Mouse (Mus musculus): ENCODE data around the gene Grip2. TPM values are rescaled to one million over a fixed set of nuclear protein-coding genes. Genes with fewer than 3 reads are reported as not detected.

Grip2 gene
- total RNA-seq, 2 experiments from 2014 or later = not detected

DNA sequence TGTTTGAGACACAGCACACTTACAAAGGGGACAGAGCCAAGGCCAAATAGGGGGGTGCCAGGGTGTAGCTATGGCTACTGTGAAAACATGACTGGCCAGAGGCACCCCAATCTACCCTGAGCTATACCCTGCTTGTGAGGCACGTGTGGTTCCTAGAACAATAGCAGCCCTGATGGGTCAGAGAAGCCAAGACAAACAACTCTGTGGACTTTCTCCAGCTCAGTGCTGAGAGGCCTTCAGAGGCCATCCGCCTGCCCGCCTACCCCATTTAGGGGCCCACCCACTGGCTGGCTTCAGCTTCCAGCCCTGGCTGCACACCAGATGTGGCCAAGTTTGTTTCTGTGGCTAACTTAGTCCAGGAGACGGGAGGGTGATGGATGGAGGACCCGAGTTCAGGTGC, 90.6 kb downstream of the Grip2 start:
- no peak for ATAC-seq (replicated peaks; ENCODE audit: poor library complexity)

DNA sequence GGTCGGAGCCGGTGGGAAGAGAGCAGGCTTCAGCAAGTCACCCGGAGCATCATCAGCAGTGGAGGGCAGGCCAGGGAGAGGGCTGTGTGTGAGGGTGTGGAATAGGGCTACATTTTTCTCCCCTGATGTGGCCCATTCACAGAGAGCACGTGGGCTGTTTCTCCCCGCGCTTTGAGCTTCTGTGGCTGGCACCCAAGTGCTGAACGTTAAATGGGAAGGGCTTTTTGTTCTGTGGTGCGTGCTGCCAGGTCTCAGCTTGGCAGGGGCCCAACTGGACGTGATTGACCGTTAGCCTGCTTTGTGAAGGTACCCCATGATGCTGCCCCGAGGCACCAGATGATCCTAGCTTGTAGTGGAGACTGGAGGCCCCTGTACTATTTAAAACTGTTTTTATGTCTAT, 94.9 kb downstream of the Grip2 start:
- no peak for ATAC-seq (replicated peaks; ENCODE audit: poor library complexity)

DNA sequence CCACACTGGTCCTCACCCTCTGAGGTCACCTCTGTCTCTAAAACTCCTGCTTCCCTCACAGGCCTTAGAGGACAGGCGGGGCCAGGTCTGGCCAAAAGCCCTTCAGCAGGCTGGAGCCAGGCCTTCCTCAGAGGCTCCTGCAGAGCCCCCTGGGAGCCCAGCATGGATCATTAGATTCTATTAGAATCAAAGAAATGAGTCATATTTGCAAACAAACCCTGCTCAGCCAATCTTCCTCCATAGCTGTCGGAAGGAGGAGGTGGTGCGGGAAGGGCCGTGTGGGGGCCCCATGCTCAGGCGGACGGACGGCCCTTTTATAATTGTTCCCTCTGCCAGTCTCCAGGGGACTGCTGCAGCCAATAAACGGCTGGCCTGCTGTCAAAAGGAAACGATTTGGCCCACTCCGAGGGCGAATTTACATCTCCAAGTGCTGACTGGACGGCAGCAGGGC, 97.3 kb downstream of the Grip2 start:
- no peak for ATAC-seq (replicated peaks; ENCODE audit: poor library complexity)

DNA sequence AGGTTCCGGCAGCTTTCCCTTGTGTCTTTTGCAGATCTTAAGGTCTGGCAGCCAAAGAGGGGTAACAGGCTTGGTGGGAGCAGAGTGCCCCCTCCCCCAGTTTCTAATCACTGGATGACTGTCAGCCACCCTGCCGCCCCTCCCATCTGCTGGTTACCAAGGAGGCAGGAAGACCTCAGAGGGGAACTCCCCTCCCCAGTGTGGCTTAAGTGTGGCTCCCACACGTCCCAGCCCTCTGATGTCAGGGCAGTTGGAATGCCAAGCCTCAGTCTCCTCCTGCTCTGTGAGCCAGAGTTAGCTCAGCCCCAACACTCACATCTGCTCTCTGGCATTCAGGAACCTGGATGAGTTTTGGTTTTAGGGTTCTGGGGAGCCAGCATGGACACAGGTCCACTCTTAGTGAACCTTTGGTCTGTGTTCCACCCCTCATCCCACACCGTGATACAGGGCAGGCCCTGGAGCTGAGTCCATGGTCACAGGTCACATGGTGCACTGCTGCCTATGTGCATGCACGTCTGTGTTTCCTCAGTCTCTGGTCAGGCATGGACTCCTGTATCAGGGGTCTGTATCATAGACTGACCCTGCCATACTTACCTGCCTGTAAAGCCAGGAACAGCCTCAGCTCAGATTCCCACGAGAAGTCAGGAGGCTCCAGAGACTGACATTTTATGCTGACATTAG, 98.0 kb downstream of the Grip2 start:
- ATAC-seq (replicated peaks; ENCODE audit: poor library complexity) = no peak

DNA sequence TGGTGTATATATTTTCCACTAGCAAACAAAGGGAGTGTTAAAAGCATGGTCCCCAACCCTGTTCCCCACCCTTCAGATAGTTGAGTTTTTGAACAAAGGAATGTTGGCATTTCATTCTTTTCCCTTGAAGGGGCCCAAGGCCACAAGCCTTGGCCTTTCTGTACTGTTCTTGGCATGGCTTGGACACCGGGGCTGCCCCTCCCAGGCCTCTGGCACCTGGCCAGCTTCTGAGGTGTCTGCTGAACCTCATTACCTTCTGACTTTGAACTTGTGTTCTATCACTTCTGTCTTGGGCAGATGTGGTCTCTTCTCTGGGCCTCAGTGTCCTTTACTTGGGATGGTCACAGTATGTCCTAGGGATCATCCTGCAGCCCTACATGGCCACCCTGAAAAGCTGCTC, 99.7 kb downstream of the Grip2 start:
- ATAC-seq (replicated peaks; ENCODE audit: poor library complexity) = no peak

DNA sequence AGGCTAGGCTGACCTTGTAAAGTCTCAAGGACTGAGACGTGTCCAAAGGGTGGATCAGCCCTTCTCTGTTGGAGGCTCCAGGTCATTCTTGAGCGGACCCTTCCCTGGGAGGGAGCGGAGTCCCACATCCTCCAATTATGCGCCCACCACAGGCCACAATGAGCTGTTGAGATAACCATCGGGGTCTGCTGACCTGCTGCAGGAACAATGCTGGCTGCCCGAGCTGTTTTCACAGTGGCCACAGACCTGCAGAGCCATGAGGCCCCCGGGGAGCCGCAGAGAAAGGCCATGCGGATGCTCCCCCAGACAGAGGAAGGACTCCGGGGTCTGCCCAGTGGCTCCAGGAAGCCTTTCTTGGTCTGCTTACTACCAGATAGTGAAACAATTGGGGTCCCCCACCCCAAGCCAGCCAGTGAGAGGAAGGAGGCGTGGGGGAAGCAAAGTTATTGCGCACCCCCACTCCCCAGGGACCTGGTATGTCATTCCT, 105.8 kb downstream of the Grip2 start:
- ATAC-seq (replicated peaks; ENCODE audit: poor library complexity) = no peak

DNA sequence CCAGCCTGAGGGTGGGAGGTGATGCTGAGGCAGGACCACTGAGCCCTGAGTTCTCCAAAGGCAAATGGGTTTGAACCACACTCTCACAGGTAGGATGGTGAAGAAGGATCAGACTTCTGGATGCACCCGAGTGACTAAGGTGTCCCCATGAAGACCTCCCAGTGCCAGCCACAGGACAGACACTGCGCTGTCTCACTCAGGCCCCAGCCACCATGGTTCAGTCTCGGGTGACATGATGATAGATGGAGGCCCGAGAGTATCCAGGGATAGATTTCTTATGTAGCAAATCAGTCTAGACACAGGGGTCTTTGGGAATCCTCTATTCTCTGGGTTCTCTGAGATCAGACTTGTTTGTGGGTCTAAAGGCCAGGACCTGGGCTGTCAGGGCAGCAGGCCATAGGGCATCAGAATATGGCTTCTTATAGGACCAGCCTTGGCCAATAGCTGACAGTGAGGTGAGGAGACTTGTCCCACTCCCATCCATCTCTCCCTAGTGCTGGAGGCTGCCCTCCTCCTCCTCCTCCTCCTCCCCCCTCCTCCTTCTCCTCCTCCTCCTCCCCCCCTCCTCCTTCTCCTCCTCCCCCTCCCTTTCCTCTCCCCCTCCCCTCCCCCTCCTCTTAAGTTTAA, 106.3 kb downstream of the Grip2 start:
- no peak for ATAC-seq (replicated peaks; ENCODE audit: poor library complexity)

DNA sequence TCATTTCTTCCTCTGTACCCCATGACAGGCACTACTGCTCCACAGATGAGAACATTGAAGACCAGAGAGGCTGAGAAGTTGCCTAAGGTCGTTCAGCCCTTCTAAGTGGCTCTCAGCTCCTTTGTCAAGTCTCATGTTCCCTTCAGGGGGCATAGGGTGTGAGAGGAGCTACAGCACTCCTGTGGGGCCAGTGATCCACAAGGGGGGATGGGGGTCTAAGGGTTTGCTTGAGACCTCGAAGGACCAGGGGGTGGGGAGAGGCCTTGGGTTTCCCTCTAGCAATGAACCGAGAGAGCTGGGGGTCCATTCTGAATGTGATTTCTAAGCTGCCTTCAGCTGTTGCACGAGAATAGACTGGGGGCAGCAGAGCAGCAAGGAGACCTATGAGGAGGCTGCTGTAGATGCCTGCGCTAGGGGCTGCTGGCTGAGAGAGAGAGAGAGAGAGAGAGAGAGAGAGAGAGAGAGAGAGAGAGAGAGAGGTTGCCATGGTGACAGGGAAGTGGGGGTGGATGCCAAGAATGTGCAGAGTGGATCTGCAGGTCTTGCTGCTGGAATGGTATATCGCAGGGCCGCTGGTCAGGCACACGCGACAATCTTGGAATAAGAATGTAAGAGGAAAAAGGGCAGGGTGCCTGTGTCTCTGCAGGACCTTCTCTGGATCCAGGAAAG, 107.1 kb downstream of the Grip2 start:
- ATAC-seq (replicated peaks; ENCODE audit: poor library complexity) = no peak

DNA sequence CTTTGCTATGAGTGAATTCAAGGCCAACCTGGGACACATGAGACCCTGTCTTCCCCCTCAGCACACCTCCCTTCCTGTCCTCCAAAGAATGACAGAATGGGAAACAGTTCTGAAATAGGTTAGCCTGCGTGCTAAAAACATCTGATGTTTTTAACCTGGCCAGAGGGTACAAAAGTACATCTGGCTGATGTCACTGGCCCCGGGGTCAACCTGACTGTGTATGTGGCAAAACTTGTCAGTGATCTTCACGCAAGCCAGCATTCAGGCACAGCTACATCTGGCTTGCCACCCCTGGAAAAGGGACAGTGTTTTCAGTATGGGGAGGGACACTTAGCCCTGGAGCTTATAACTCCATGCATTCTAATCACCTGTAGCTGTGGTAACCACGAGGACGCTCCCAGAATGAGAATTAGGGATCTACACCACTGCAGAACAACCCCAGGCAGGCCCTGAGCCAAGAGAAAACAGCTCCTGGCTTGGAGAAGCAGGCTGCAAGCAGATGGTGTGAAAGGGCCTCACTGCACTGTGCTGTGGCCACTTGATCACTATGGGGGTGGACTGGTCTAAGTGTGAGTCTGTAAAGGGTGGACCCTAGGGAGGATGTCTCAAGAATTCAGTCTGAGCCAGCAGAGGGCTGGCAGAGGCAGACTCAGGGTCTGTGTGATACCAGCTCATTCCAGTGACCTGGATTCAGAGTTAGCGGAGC, 107.9 kb downstream of the Grip2 start:
- no peak for ATAC-seq (replicated peaks; ENCODE audit: poor library complexity)

DNA sequence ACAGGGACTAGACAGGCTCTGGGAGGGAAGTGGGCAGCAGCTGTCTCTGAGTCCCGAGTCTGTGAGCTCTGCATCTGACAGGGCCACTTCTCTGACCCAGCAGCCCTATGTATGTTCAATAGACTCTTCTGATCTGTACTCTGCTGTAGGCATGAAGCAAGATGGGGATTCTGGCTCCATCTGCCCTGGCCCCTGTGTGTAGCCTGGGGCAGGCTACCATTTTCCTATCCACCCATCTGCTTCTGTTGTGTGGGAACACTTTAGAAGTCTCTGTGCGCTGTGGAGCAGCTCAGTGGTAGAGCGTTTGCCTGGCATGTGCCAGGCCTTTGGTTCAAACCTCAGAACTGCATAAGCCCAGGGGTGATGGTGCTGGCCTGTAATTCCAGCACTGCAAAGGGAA, 108.4 kb downstream of the Grip2 start:
- ATAC-seq (replicated peaks; ENCODE audit: poor library complexity) = no peak

DNA sequence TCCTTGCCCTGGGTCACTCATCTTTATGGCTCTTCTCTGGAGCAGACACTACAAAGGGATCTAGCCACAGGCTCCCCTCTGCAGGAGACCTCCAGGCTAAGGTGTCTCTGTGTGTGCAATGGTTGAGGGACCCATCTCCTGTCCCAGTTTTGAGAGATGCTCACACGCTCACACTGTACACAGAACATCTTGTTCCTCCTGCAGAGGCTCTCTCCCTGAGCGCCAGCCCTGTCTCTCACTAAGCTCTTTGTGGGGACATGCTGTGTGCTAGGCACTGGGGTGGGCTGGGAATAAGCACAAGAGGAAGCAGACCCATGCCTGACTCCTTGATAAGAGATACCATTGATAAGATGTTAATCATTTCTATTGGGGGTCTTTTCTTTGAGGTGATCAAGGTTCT, 109.0 kb downstream of the Grip2 start:
- ATAC-seq (replicated peaks; ENCODE audit: poor library complexity) = no peak

DNA sequence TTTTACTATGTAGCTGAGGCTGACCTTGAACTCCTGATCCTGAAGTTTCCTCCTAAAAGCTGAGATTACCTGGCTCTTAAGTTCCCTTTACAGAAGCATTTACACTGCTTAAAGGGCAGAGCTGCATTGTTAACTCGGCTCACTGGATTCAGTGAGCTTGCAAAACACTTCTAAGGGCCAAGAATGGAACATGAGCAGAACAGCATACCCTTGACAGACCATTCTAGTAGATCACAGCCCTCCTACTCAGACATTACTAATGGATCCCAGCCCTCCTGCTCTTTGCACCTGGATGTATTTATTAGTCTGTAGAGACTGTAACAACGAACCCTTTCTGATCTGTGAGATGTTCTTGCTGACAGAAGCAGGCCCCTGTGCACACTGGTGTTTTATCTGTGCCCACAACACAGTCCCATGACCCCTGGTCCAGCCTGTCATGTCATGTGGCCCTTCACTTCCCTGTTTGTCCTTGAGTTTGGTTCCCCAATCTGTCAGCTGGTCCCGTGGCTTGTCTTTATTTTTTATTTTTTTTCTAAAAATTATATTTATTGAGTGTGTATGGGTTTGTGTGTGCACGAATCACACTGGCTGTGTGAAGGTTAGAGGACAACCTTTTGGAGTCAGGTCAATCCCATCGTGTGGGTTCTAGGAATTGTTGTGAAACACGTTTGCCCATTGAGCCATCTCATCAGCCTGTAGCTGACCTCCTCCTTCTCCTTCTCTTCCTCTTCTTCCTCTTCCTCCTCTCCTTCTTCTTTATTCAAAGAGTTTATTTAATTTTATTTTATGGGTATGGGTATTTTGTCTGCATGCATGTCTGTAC, 110.9 kb downstream of the Grip2 start:
- peak; percentile 48 for ATAC-seq (replicated peaks; ENCODE audit: poor library complexity)

DNA sequence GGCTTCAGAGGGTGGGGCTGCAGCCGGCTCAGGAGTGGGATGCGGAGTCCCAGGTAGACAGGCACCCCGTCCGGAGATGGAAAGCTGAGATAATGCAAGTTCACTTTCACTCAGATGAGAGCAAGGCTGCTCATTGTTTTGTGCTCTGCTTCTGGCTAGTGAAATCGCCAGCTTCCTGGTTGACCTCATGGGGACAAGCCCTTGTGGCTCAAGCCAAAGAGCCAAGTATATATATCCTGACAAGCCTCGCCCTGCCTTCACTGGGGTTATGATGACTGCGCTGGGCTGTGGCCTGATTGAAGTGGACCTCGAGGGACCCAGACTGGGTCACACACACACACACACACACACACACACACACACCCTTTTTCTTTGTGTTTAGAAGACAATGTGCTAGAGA, 112.0 kb downstream of the Grip2 start:
- ATAC-seq (replicated peaks; ENCODE audit: poor library complexity) = no peak

DNA sequence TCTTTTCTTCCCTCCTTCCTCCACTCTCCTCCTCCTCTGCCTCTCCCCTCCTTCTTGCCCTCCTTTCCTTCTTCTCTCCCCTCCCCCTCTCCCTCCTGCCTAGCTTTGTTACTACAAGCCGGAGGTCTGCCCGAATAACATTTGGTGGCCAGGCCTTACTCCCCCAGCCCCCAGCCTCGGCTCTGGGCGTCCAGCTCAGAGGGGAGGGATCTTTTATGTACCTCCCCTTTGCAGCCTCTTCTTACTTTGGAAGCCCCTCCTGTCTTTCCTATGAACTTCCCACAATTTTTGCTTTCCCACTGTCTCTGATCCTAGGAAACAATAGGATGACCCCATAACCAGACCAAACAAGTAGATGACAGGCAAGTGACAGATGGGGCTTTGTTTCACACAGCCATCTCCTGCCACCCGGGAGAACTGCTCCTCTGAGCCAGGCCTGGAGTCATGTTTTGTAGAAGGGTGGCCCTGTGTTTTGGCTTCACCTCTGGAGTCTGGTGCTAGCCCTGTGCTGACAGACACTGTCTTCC, 113.6 kb downstream of the Grip2 start:
- no peak for ATAC-seq (replicated peaks; ENCODE audit: poor library complexity)

DNA sequence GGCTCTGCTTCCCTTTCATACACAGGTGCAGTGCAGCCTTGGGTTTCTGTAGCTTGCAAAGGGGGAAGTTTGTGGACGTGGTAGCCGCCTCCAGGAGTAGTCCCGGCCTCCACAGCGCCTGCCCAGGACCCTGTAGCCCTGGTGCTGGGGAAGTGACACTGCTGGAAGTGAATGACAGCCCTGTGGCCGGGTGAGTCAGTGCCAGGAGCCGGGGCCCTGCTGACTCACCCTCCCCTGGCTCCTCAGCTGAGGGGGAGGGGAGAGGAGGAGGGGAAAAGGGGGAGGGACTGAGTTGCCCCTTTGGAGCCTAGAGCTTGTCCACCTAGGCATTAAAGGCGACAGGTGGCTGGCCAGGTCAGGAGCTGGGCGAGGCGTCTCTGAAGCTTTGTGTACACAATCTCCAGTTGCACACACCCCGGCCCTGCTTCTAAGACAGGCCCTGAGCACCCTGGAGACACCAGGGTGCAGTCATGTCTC, 114.2 kb downstream of the Grip2 start:
- ATAC-seq (replicated peaks; ENCODE audit: poor library complexity) = peak; percentile 91

DNA sequence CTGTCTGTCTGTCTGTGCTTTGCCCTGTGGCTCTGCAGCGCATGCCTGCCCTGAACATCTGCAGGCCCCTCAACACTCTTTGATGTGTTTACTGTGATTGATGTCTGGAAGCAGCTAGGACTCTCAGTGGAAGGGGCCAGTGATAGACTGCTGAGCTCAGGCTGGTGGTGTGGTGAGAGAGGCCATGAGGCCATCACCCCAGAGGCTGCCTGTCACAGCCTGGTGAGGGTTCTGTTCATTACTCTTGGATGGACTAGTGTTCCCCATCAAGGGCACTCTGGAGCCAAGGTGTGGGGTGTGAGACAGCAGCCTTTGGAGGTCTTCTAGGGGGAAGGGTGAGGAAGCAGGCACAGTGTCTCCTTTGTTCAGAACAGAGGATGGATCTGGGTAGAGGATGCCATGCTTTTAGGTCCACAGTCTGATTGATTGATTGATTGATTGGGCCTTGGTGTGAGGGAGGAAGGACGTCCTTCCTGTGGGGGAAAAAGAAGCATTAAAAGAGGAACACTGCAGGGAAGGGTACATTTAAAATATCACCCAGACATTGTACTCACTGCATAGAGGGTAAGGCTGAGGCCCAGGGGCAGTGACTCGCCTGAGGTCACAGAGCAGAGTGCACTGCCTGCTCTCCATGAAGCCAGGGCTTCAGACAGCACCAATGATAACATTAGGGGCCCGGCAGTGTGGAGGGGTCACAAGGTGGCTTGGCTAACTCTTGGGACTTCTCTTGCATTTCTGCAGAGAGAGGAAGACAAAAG, 114.8 kb downstream of the Grip2 start:
- ATAC-seq (replicated peaks; ENCODE audit: poor library complexity) = no peak
